Mouse (Mus musculus) monocyte, adult 5-6 weeks (primary cell): ENCODE results near the gene Cog5. TPM values are rescaled to one million over a fixed set of nuclear protein-coding genes. Genes with fewer than 3 reads are reported as not detected.
A peak's percentile ranks its signal among the peaks of the same experiment; 100 is the strongest.

Experiments used
- ATAC-seq: fragments of 153-309, 156-312 bp; replicated peaks from 2 replicates; pipeline ENCODE4 v1.8.0; 2017; ENCODE audit warnings: mild to moderate bottlenecking; ENCODE audit not compliant: low TSS enrichment, insufficient number of reproducible peaks, severe bottlenecking, poor library complexity, low FRiP score
- total RNA-seq: library from RNA; stranded (forward); fragments of 200-1000, 200-491, 200-594 nt; gene quantifications from 3 replicates; pipeline ENCODE4 v1.2.3, GENCODE M21; 2017

The Cog5 gene
- total RNA-seq, 1 experiment from 2014 or later = 54.1 TPM

GRCm38 (mm10) chr12:31913614-31914013 is 258.9 kb downstream of the Cog5 start:
- ATAC-seq = no peak

- no peak for ATAC-seq
Measured at GRCm38 (mm10) chr12:31916691-31917090, 262.0 kb downstream of the Cog5 start.

GRCm38 (mm10) chr12:31917245-31917644 is 262.6 kb downstream of the Cog5 start:
- peak; percentile 31; the same call in 1 of the 2 replicates for ATAC-seq

GRCm38 (mm10) chr12:31920464-31921405 is 266.1 kb downstream of the Cog5 start:
- ATAC-seq = no peak

- no peak for ATAC-seq
Measured at GRCm38 (mm10) chr12:31924135-31924534, 269.5 kb downstream of the Cog5 start.

GRCm38 (mm10) chr12:31925343-31925742 is 270.7 kb downstream of the Cog5 start:
- ATAC-seq = no peak

GRCm38 (mm10) chr12:31926661-31927061 is 272.0 kb downstream of the Cog5 start:
- peak; percentile 71 for ATAC-seq

GRCm38 (mm10) chr12:31928498-31928897 is 273.8 kb downstream of the Cog5 start:
- ATAC-seq = no peak

GRCm38 (mm10) chr12:31931818-31932217 is 277.1 kb downstream of the Cog5 start:
- ATAC-seq = no peak

GRCm38 (mm10) chr12:31936657-31937300 is 282.1 kb downstream of the Cog5 start:
- no peak for ATAC-seq

- no peak for ATAC-seq
Measured at GRCm38 (mm10) chr12:31937613-31938012, 282.9 kb downstream of the Cog5 start.

GRCm38 (mm10) chr12:31938391-31938997 is 283.8 kb downstream of the Cog5 start:
- no peak for ATAC-seq

- ATAC-seq = no peak
Measured at GRCm38 (mm10) chr12:31939026-31939425, 284.4 kb downstream of the Cog5 start.

- no peak for ATAC-seq
Measured at GRCm38 (mm10) chr12:31943020-31943654, 288.5 kb downstream of the Cog5 start.

GRCm38 (mm10) chr12:31944405-31944804 is 289.7 kb downstream of the Cog5 start:
- ATAC-seq = no peak

GRCm38 (mm10) chr12:31947476-31947875 is 292.8 kb downstream of the Cog5 start:
- ATAC-seq = no peak

GRCm38 (mm10) chr12:31948101-31949000 is 293.7 kb downstream of the Cog5 start:
- ATAC-seq = no peak

GRCm38 (mm10) chr12:31949193-31949741 is 294.6 kb downstream of the Cog5 start:
- ATAC-seq = peak; percentile 30
